Mouse (Mus musculus) erythroblast, adult 5-6 weeks (primary cell): ENCODE measurements around the gene Gcnt2. TPM values are rescaled to one million over a fixed set of nuclear protein-coding genes. Genes with fewer than 3 reads are reported as not detected.
"Not testable (repeated sequence)": the region's sequence is repeated elsewhere in the genome, so short reads cannot be mapped to it uniquely, and the experiment has no call there.

Source experiments
- ATAC-seq: replicated peaks from 2 replicates; pipeline ENCODE4 v1.8.0; 2016; ENCODE audit warnings: moderate number of reproducible peaks, mild to moderate bottlenecking, moderate TSS enrichment, inconsistent platforms; ENCODE audit not compliant: poor library complexity, low FRiP score, severe bottlenecking
- total RNA-seq, 2 experiments: library from RNA; stranded (forward) in 1 of 2; stranded (reverse) in 1 of 2; fragments of 150-400 nt in 1 of 2; fragments of 200-764, 138-1000 nt in 1 of 2; gene quantifications; 2 replicates each; pipeline versions ENCODE4 v1.2.3 to v1.2.4; 2015 to 2017; ENCODE audit warnings: low replicate concordance in 2 of 2

Gene Gcnt2
- total RNA-seq, 2 experiments from 2014 or later, result 2.2 to 8.6 TPM

DNA sequence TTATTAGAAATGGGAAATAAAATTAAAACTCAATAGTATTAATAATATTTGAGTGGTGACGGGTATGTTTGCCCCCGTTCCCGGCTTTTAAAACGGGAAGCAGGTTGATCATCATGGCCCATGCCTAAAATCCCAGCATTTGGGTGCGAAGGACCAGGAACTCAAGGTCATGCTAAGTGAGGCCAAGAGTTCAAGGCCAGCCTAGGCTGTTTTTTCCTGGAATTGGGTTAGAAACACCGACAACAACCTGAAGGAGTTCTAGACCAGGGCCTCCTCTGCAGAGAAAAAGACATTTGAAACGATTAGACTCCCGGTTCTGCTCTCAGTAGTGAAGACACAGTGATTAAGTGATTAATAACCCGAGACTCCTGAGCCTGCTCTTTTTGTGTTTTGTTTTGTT lies 3.5 kb downstream of the Gcnt2 start:
- no peak for ATAC-seq

DNA sequence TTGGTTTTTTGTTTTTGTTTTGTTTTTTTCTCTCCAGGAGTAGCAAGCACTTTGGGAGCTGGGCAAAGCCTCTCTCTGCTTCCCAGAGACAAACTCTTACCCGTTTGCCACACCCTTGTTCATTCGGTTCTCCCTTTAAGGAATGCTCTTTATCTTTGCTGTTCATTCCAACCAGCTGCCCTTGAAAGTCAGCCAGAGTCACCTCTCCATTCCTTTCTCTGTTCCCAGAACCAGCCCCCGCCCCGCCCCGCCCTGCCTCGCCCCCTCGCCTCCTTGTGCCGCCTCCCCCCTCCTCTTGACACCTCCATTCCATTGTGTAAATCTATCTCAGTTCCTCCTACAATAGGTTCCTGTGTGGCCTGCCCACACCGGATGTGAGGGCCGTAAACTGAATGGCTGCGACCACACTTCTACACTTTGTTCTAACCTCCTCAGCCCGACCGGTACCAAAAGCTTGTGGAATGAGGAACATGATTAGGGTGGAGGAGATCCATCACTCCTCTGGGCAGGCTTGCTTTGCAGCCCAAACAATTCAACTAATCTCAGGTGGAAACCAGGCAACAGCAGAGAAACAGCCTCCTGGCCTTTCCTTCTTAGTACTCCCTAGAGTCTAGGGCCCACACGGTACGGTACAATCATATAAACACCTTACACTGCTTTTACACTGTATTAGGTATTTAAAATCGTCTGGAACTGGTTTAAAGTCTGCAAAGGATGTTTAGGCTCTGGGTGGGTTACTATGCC lies 9.5 kb downstream of the Gcnt2 start:
- ATAC-seq, result no peak

DNA sequence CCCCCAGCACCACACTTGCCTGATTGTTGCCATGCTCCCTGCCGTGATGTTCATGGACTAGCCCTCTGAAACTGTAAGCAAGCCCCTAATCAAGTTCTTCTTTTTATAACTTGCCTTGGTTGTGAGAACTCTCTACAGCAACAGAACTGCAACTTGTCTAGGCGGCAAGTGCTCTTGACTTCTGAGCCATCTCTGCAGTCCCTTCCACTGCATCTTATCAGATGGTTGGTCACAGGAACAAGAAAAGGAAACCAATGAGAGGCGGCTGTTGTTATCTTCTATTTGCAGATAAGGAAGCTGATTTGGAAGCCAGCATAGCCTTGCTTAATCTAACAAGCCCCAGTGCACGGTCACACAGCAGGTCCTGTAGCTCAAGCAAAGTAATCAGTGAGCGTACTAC lies 14.5 kb downstream of the Gcnt2 start:
- no peak for ATAC-seq

DNA sequence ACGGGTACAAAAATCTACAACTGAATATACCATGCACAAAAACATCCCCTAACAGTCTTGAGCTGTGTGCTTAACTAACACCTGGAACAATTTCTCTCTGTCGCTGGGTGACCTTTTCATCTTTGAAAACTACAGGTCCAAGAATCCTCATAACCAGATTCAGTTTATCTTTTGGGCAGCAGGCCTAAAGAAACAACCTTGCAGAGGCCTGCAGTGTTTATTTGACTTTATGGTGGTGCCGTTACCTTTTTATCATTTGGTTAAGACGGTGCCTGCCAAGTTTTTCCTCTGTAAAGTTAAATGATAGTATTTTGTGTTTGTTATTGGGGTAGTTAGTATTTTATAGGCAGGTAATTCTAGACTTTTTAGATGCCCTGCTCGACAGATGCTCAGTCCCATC lies 15.9 kb downstream of the Gcnt2 start:
- ATAC-seq, result no peak

DNA sequence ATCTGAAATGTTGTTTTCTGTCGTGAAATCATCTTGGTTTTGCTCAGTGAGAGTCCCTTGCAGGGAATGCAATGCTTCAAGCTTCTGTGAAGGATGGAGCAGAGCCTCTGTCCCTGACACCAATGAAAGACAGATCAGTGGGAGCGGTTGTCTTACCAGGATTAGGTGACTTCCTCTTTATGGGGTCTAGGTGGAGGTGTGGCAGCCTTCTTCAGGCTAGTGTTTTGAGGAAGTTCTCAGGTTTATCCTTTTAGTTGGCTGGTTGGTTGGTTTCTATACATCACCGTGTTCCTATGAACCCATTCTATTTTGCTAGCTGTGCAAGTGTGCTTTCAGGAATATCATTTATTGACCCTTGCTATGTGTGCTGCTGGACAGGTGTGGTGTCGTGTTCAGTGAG lies 18.0 kb downstream of the Gcnt2 start:
- ATAC-seq, result no peak

DNA sequence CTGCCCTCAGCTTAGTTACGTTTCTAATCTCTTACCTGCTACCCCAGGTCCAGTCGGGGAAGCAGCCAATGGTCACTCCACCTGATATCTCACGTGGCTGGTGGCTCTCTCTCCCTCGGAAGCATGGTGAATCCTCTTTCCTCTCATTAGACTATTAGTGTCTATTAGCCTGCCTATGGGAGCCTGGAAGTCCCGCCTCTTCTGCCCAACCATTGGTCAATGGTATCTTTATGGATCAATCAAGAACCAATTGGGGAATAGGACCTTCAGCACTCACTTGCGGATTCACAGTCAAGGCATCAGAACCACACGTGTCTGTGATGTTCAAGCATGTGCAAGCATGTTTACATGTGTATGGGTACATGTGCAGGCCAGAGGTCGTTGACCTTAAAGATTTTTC lies 21.0 kb downstream of the Gcnt2 start:
- no peak for ATAC-seq

DNA sequence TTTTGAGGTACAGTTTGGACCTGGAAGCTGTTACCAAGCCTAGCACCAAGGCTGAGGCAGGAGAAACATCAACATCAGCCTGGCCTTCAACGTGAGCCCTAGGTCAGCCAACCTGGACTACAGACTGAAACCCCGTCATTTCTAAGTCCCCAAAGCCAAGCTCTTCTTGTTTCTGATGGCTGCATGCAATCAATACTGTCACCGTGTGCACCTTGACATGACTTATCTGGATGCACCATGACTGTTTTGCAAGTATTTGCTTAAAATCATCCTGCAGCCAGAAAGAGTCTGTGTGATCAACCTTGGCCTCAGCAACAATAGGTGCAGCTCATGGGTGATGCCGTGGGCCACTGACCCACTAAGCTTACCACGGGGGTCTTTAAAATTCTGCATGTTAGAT lies 23.1 kb downstream of the Gcnt2 start:
- no peak for ATAC-seq

DNA sequence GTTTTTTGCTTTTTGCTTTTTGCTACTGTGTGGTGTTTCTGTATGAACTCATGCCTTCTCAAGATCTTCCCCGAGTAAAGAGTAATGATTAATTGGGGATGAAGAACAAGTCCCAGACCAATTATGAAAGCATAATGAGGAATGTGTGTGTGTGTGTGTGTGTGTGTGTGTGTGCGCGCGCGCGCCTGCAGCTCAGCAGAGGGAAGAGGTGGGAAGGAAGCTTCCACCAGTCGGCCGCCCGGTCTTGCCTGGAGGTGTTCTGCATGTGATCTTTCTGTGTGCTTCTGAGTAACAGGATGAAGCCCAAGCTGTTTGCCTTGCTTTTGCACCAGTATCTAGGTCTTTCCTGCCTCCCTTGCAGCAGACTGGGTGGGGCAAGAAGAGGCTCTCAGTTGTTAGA lies 24.3 kb downstream of the Gcnt2 start:
- no peak for ATAC-seq

DNA sequence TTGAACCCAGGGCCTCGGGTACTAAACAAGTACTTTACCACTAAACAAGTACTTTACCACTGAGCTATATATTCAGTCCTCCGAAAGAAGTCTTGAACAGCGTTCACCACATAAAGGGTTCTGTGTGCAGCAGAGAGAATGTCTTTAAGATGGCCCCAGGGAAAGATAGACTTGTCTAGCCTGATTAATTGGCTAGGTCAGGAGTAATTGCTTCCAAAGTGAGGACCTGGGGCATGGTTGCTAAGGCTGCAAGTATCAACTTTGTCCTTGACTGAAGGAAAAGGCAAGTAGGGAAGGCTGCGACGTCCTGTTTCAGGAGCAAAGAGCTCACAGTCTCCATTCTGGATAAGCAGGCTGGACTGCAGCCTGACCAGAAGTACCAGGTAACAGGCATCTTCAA lies 25.3 kb downstream of the Gcnt2 start:
- ATAC-seq, result no peak

DNA sequence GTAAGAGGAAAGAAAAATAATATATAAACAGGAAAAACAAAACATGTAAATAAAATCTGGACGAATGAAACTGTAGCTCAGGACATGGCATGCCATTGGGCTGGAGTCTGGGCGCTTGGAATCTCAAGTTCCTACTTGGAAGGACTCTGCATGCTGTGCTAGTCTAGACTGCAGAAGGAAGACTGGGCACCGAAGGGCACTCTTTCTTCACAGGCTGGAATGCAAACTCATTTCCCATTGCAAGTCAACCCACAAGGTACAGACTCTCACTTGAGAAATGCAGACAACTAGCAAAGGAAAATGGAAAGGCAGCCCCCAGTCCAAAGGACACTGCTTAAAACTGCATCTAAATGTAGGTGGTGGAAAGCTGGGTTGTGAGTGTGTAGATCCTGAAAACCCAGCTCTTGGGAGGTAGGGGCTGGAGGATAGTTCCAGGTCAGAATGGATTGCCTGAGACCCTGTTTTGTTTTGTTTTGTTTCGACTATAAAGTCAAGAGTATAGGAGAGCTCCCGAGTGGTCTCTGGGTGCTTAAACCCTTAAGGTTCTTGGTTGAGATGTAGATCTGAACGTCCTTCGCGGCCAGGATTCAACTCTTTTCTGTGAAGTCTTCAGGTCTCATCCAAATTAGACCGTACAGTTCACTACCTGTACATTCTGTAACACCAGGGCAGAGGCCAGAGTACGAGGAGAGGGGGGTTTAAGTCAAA lies 26.5 kb downstream of the Gcnt2 start:
- ATAC-seq, result no peak

DNA sequence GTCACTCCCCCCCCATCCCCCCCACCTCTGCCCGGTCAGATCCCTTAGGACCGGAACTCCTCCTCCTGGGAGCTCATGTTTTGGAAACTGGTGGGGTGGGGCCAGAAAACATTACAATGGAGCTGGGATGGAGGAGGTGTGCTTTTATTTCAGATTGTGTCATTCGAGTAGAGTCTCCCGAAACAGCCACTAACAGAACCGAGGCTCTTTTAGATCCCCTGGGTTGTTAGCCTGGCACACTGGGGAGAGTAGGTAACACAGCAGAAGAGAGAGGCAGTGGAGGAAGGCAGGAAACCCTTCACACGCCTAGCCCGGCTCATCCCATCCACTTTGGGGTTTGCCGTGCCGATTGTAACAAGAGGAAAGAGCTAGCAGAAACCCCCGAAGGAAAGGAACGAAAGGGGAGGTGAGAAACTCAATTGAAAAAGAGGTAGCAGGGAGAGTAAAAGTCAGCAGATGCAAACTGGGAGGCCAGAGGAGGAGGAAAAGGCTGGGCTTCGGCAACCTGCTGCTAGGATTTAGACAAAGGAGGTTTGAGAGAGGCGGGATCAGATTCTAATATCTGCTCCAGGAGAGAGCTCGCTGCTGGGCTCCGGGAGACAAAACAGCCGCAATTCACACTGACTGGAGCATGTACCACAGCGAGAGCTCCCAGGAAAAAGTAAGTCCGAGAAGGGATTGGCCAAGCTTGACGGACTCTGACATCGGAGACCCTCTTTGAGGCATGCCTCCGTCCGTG lies 27.3 kb downstream of the Gcnt2 start:
- ATAC-seq, result no peak

DNA sequence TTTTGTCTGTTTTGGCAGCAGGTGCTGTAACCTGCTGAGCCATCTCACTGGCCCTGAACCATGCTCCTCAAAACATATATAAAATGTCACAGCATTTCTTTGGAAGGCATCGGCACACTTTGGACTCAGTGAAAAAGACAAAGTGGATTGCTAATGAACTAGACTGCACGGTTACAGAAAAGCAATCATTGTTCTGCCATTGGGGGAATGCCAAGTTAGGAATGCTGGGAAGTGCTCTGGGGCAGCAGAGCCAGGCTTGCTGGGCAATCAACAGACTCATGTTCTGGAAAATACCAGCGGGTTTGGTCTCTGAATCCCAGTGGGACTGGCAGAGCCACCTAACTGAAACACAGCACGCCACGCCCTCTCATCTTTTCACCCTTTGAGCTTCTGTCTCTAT lies 31.0 kb downstream of the Gcnt2 start:
- ATAC-seq, result no peak

DNA sequence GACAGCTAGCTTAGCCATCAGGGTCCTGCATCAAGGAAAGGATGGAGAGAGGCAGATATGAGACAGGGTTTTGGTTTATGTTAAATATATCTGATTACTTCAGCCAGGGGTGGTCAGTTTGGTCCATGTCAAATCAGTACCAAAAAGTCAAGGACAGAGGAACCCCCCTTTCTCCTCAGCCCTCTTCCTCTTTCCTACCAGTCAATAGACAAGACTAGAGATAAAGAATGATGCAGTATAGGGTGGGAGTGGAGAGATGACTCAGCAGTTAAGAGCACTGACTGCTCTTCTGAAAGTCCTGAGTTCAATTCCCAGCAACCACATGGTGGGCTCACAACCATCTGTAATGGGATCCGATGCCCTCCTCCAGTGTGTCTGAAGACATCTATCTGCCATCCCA lies 31.8 kb downstream of the Gcnt2 start:
- ATAC-seq, result not testable (repeated sequence)

DNA sequence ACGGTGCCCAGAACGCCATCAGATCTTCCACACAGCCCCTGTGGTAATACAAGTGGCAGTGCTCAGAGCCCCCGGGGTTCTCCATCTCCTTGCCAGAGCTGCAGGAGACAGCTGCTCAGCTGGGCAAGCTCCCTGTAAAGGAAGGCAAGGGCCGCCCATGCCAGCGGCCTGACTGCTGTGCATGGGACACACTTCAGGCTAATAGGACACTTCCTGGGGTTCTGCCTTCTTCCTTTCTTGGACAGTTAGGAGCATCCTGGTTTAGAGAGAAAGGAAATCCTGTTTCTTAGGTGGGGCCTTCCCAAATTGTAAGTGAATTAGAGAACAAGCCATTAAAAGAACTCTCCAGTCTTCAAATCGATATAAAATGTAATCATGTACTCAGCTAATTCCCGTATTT lies 32.5 kb downstream of the Gcnt2 start:
- ATAC-seq, result no peak

DNA sequence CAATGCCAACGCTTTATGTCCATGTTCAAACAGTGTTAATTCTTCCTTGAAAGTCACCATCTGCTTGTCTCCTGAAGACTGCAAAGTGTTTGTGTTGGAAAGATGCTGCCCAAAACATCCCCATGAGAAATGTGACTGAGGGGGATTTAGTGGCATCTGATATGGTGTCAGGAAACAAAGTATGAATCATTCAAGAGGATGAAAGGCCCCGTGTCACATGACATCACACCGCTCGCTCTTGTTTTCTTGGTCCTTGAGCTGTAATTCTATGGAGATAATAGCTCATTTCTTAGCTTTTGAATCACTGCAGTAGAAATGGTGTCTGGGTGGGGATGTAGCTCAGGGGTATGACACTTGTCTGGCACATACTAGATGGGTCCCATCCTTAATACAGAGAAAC lies 33.0 kb downstream of the Gcnt2 start:
- no peak for ATAC-seq

DNA sequence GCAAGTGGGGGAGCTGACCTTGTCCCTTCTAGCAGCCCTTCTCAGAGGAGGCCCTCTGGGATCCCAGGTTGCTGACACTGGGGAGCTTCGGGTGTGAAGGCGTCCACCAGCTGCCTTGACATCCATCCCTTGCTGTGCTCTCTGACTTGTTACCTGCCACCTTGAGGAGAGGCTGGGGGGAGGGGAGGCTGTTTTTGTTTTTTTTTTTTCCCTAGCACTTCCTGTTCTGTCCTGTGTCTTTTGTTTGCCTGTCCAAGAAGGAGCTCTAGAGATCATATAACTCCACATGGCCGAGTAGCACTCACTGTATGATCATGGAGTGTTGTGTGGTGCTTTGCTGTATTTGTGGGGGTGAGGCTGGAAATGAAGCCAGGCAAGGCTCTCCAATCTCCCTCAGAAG lies 34.0 kb downstream of the Gcnt2 start:
- ATAC-seq, result no peak

DNA sequence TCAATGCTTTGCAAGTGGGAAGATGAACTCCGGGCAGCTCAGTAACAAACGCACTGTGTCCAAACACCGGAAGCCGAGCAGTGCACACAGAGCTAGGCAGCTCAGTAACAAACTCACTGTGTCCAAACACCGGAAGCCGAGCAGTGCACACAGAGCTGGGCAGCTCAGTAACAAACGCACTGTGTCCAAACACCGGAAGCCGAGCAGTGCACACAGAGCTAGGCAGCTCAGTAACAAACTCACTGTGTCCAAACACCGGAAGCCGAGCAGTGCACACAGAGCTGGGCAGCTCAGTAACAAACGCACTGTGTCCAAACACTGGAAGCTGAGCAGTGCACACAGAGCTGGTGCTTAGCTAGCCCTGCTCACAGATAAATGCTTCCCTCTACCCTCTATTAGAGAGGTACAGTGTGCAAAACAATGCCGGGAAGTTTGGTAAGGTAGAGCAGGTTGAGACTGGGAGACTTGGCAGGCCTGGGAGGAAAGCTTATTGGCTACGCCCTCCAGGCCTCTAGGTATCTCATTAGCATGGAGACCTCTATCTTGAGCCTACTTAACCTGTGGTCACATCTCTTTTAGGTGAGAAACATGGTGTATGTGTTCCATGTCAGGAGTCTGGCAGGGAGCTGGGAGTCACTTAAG lies 38.6 kb downstream of the Gcnt2 start:
- not testable (repeated sequence) for ATAC-seq

DNA sequence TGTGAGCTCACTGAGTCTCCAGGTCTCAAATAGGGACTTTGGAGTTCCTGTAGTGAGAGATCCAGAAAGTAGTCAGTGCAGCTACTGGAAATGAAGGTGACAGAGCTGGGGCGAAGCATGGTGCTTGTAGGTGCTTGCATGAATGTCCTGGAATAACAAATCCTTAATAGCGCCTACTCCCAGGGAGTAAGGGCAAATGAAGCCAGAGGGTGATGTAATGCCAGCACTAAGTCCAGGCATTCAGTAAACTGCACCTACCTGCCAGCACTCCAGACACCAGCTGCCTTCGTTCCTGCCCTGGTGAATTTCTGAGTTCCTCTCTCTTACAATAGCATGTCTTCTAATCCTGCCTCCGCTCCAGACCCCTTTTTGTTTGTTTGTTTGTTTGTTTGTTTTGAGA lies 39.1 kb downstream of the Gcnt2 start:
- ATAC-seq, result no peak

DNA sequence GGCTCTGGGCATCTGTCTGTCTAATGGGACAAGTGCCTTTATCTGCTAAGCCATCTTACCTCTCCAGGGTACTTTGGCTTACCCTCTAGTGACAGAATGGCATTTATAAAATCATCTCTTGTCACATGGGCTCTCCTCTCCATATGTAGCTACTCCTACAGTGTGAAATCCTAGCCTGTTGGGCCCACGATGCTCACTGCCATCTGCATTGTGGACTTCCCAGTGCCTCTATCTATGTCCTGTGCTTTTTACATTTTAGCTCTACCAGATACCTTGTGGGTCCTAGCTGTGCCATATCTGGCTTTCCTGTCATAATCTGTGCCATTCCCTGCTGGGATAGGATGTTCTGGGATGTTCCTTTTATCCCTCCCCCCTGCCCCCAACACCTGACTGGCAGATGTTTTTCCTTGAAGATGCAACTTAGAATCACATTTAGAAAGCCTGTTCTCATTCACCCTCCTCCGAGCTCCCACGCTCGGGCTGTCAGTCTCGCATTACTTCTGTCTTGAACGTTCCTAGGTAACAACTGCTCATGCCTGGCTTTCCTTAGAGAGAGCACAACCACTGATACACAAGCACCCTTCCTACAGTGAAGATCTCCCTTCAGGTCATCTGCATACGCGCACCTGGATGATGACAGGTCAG lies 39.9 kb downstream of the Gcnt2 start:
- no peak for ATAC-seq
